Mouse (Mus musculus) E14TG2a.4 (cell line): ENCODE results near the gene Klhl40.

ENCODE experiments used
- CTCF ChIP-seq: conservative IDR thresholded peaks from 2 replicates; pipeline ENCODE4 v1.5.1; 2014; ENCODE audit warnings: low read length
- NANOG ChIP-seq: IDR thresholded peaks from 2 replicates; pipeline ENCODE4 v1.6.1; 2014; ENCODE audit warnings: borderline replicate concordance, low read length, mixed read lengths
- POU5F1 ChIP-seq: IDR thresholded peaks from 2 replicates; pipeline ENCODE4 v1.6.1; 2014; ENCODE audit warnings: low read length, borderline replicate concordance

GRCm38 (mm10) chr9:121757432-121757831, 20.0 kb upstream of the Klhl40 start:
- TF ChIP-seq CTCF (no peak), POU5F1 (no peak), NANOG (no peak)
